Mouse (Mus musculus) heart, adult 2 months (tissue): ENCODE measurements at regions not wholly inside any gene's neighbourhood (a gene's known extent, or its start where the extent isn't known, plus 50 kb on each side); places are given as distances from the start of the nearest gene placed in this dataset.

Source experiments
- DNase-seq, 2 experiments: peaks; one replicate each; pipeline ENCODE4 v3.0.0; 2021
- H3K27ac ChIP-seq: fragments of 200-600 bp; 2 replicates; pipeline ENCODE4 v1.8.1; 2022
- H3K27me3 ChIP-seq: fragments of 200-500 bp; 2 replicates; pipeline ENCODE4 v1.6.1; 2012; ENCODE audit warnings: mild to moderate bottlenecking, low read length, inconsistent platforms, mixed read lengths; ENCODE audit not compliant: control insufficient read depth, insufficient read depth
- H3K36me3 ChIP-seq: fragments of 200-500 bp; 2 replicates; pipeline ENCODE4 v1.6.1; 2012; ENCODE audit warnings: low read length, inconsistent platforms; ENCODE audit not compliant: control insufficient read depth, insufficient read depth
- H3K4me1 ChIP-seq: fragments of 200-500 bp; 2 replicates; pipeline ENCODE4 v1.6.1; 2011; ENCODE audit warnings: low read length; ENCODE audit not compliant: control insufficient read depth, insufficient read depth
- H3K4me3 ChIP-seq: fragments of 200-600 bp; 2 replicates; pipeline ENCODE4 v1.8.1; 2022
- H3K79me2 ChIP-seq: fragments of 200-500 bp; replicated peaks from 2 replicates; pipeline ENCODE4 v1.6.1; 2012; ENCODE audit warnings: mild to moderate bottlenecking, inconsistent platforms, low read length, moderate library complexity, mixed read lengths; ENCODE audit not compliant: control insufficient read depth, insufficient read depth
- H3K9ac ChIP-seq: fragments of 200-500 bp; 2 replicates; pipeline ENCODE4 v1.6.1; 2012; ENCODE audit warnings: low read depth, mild to moderate bottlenecking, control low read depth, inconsistent platforms, low read length, mixed read lengths
- CTCF ChIP-seq: fragments of 200-600 bp; IDR thresholded peaks from 2 replicates; pipeline ENCODE4 v1.8.1; 2022; ENCODE audit warnings: antibody characterized with exemption, mild to moderate bottlenecking, moderate library complexity
- EP300 ChIP-seq: fragments of 200-500 bp; IDR thresholded peaks from 2 replicates; pipeline ENCODE4 v1.6.1; 2011; ENCODE audit warnings: low read depth, low read length, control low read depth; ENCODE audit not compliant: insufficient read depth
- POLR2A ChIP-seq: fragments of 200-500 bp; IDR thresholded peaks from 2 replicates; pipeline ENCODE4 v1.6.1; 2011; ENCODE audit warnings: mild to moderate bottlenecking, low read depth, low read length, control low read depth; ENCODE audit not compliant: insufficient read depth
- WGBS: fragments of 180-500 bp; shearing (Covaris S2); methylation state at CpG from one replicate; pipeline ENCODE4 v1.1.7; 2018; 5-methylcytosine and 5-hydroxymethylcytosine counted together
- intact Hi-C: fragments of 180-260 bp; cut with DNase I; formaldehyde crosslinking; loops from one replicate; pipeline ENCODE4 v1.15.1; 2025

DNA sequence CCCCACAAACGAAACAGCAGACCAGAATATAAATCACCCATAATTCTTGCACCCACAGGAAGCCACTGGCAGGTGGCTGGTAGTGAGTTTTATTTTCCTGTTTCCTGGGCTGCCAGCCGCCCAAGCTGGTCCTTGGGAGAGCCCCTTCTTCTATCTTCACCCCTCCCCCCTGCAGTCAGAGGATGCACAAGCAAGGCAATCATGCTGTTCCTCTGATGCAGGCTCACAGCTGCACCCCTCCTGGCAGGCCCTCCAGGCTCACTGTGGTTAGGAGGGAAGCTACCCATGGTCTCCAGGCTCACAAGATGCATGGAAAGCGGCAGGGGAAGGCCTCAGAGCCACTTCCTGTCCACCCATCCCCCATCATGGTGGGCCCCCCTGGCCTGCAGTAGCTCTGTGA, 79.3 kb upstream of the Aldh1b1 start:
- Histone ChIP-seq H3K4me3 (no peak overlapping the region), H3K79me2 (no peaks in the 10 kb centered on the region), H3K9ac (no peak overlapping the region), H3K36me3 (no peaks in the 10 kb centered on the region), H3K27me3 (no peaks in the 10 kb centered on the region), H3K27ac (no peak overlapping the region), H3K4me1 (no peaks in the 10 kb centered on the region)
- TF ChIP-seq EP300 = no peak
- no peak for TF ChIP-seq POLR2A
- TF ChIP-seq CTCF = no peak
- intact Hi-C loops = no loop called here
- DNase-seq = no peak
- WGBS = 48% methylated on average over 3 of the region's 3 CpGs

DNA sequence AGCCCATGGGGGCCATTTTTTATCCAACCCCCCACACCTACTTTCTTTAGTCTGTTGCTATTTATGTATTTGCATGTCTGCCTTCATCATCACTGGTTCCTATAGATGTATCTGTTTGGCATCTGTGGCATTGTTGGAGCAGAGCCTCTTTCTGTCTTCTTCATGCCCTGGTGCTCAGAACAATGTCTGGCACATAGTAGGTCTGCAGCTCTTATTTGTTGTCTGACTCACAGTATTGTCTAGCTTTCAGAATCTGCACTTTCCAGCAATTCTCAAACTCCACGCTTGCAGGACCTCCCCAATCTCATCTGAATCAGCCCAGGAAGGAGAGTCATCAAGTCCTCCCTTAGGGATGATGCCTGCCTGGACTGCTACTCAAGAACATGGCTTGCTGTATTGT, 82.9 kb upstream of the Aldh1b1 start:
- no peaks in the 10 kb centered on the region for H3K36me3 ChIP-seq
- H3K4me3 ChIP-seq = no peak overlapping the region
- H3K4me1 ChIP-seq = no peaks in the 10 kb centered on the region
- H3K27me3 ChIP-seq = no peaks in the 10 kb centered on the region
- no peak for DNase-seq
- WGBS = 41% methylated on average over 1 of the region's 1 CpGs
- no peak overlapping the region for H3K27ac ChIP-seq
- H3K9ac ChIP-seq = no peak overlapping the region
- TF ChIP-seq POLR2A (no peak), EP300 (no peak), CTCF (no peak)
- H3K79me2 ChIP-seq = no peaks in the 10 kb centered on the region
- intact Hi-C loops = no loop called here

DNA sequence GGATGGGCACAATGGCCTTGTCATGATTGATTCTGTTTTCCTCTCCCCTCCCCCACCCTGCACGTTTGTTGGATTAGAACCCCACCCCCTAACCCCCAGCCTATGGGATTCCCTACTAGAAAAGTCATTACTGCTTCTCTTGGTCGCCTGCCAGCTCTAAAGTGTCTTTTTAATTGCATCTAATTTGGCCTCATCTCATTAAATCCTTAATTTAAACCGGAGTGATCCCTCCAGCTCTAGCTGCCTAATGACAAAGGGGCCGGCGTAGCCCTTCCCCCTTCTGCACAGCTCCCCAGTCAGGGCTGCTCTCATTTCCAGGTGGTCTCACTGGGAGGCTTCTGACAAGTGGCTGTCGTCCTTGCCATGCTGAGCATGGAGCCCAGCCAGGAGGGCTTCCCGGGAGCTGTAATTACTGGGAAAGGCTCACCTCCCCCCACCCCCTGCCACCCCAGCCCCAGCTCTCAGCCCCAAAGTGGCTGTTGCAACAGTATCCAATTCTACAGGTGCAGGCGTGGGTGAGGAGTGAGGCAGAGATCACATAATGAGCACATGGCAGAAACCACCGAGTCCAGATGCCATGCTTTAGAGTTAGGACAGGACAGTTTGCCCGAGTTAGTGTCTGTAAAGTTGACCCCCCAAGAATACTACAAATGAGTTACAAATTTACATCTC, 84.8 kb upstream of the Aldh1b1 start:
- no peak for TF ChIP-seq EP300
- no peak for TF ChIP-seq POLR2A
- no peak for TF ChIP-seq CTCF
- Histone ChIP-seq H3K9ac (no peak overlapping the region), H3K27ac (no peak overlapping the region), H3K4me3 (no peak overlapping the region), H3K79me2 (no peaks in the 10 kb centered on the region), H3K36me3 (no peaks in the 10 kb centered on the region), H3K4me1 (no peaks in the 10 kb centered on the region), H3K27me3 (no peaks in the 10 kb centered on the region)
- WGBS = 43% methylated on average over 10 of the region's 10 CpGs
- intact Hi-C loops = no loop called here
- no peak for DNase-seq

DNA sequence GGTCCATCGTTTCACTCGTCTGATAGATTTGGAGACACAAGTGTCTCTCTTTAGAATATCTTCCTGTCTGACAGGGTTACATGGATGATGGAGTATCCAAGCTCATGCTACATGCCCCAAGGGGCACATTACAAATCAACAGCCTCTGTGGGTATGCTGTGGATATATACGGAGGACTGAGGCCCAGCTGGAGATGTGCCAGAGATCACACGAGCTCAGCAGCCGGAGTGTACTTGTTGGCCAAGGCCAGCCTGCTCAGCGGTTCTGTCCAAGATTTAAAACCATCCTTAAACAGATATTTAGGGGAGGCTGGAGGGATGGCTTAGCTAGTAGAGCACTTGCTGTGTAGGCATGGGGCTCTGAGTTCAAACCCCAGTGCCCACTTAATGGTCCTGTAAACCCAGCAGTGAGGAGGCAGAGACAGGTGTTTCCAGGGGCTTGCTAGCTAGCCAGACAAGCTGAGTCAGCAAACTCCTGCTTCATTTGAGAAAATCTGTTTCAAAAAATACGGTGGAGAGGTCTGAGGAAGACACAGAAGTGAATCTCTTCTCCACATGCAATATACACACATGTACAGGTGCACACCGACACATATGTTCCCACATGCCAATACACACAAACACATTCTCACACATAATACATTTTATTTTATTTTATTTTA, 85.6 kb upstream of the Aldh1b1 start:
- H3K9ac ChIP-seq = no peak overlapping the region
- 48% methylated on average over 8 of the region's 8 CpGs for WGBS
- H3K36me3 ChIP-seq = no peaks in the 10 kb centered on the region
- no peak overlapping the region for H3K4me3 ChIP-seq
- intact Hi-C loops = no loop called here
- DNase-seq = no peak
- TF ChIP-seq EP300 = no peak
- TF ChIP-seq POLR2A = no peak
- no peak for TF ChIP-seq CTCF
- H3K4me1 ChIP-seq = no peaks in the 10 kb centered on the region
- H3K79me2 ChIP-seq = no peaks in the 10 kb centered on the region
- H3K27me3 ChIP-seq = no peaks in the 10 kb centered on the region
- H3K27ac ChIP-seq = no peak overlapping the region

DNA sequence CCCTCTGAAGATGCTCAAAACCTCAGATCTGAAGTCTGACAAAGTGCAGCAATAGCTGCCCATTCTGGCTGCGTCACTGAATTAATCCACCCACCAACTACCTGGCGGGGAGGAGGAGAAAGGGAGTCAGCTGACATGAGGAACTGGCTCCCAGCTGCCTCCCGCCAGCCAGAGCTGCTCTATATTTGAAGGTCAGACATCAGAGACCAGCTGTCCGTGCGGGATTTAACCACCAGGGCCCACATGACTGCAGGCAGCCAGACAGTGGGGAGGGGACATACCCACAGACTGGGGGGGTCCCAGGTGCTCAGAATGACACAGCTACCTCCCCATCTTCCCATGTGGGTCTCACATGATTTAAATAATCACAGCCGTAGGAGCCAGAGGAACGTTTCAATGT, 94.8 kb upstream of the Aldh1b1 start:
- H3K27ac ChIP-seq = no peak overlapping the region
- DNase-seq = no peak
- H3K4me1 ChIP-seq = no peaks in the 10 kb centered on the region
- no peaks in the 10 kb centered on the region for H3K79me2 ChIP-seq
- H3K9ac ChIP-seq = no peak overlapping the region
- intact Hi-C loops = no loop called here
- TF ChIP-seq CTCF (no peak), POLR2A (no peak), EP300 (no peak)
- no peaks in the 10 kb centered on the region for H3K36me3 ChIP-seq
- 44% methylated on average over 7 of the region's 7 CpGs for WGBS
- H3K27me3 ChIP-seq = no peaks in the 10 kb centered on the region
- no peak overlapping the region for H3K4me3 ChIP-seq

DNA sequence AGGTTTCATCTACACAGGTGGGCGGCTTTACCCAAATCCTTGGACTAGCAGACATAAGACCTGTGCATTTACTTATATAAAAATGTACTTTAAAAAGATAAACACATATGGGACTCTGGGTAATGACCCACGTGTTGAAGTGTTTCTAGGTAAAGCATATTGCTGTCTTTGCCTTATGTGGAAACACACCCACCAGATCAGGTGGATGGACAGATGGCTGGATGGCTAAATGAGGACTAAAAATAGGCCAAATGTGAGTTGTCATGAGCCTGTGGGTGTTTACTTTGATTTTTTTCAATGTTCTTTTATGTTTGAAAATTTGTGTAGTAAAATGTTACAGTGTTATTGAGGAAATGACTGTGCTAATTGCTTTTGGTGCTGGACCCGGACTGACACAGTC, 99.2 kb upstream of the Aldh1b1 start:
- intact Hi-C loops = no loop called here
- WGBS = 80% methylated on average over 3 of the region's 3 CpGs
- Histone ChIP-seq H3K79me2 (no peaks in the 10 kb centered on the region), H3K9ac (no peak overlapping the region), H3K4me3 (no peak overlapping the region), H3K4me1 (no peaks in the 10 kb centered on the region), H3K27ac (no peak overlapping the region), H3K36me3 (no peaks in the 10 kb centered on the region), H3K27me3 (no peaks in the 10 kb centered on the region)
- no peak for DNase-seq
- no peak for TF ChIP-seq POLR2A
- no peak for TF ChIP-seq EP300
- TF ChIP-seq CTCF = no peak
